Mouse (Mus musculus) right cerebral cortex, postnatal 14 days (tissue): ENCODE data around the gene Spop.
A peak's percentile ranks its signal among the peaks of the same experiment; 100 is the strongest.
"Not testable (repeated sequence)": the region's sequence is repeated elsewhere in the genome, so short reads cannot be mapped to it uniquely, and the experiment has no call there.

Source experiments
- DNase-seq: peaks from one replicate; pipeline ENCODE4 v3.0.0; 2022

Gene Spop

GRCm38 (mm10) chr11:95391743-95392142, 22.1 kb upstream of the Spop start:
- DNase-seq, result no peak

GRCm38 (mm10) chr11:95392223-95392667, 21.6 kb upstream of the Spop start:
- DNase-seq, result peak; percentile 68

DNA sequence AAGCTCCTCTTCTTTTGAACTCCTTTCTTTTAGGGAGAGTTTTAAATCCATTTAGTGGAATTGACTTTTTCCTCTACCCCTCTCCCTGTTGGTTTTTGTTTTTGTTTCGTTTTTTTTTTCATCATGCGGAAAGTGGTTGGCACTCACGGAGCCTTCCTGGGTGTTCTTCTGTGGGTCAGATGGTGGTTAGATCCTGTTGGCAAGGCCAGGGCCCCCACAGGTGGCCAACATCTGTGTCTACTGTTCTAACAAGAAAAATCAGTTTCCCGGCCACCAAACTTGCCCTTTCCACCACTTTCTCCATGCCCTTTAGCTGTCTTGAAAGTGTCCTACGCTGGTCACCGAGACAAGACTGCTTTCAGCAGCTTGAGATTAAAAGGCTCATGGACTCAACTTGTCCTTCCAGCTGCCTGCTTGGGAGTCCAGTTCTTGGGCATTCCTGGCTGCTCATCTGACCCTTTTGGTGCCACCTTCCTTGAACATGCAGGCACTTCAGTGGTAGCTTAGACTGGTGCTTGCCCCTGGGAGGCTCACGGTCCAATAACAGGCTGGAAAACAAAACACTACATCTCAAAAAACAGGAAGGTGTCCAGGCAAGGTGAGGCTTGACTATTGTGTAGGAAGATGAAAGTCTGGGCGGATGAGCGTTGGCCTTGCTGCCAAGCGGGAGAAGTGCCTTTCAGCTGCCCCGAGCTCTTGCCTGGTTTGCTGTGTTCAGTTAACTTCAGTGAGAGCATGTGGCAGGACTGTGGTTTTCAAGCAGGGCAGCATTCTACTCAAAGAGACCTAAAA, 21.0 kb upstream of the Spop start:
- DNase-seq, result no peak

GRCm38 (mm10) chr11:95393500-95393816, 20.4 kb upstream of the Spop start:
- no peak for DNase-seq

DNA sequence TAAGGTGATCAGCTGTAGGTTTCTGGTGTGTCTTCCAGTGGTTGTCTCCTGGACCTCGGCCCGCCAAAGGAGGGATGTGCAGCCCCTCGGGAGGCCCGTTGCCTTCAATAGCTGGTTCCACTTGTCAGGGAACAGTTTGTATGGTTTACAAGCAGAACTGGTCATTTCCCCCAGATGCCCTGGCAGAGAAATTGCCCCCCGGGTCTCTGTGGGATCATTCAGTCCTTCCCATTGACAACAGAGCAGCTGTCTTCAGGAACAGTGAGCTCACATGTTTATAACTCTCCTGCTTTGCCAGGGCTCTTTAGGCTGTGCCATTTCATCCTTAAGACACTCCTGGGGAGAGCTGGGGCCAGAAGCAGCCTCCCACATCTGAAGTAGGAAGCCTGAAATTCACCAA, 19.8 kb upstream of the Spop start:
- DNase-seq, result no peak

- no peak for DNase-seq
Measured at GRCm38 (mm10) chr11:95396548-95396947, 17.3 kb upstream of the Spop start.

DNA sequence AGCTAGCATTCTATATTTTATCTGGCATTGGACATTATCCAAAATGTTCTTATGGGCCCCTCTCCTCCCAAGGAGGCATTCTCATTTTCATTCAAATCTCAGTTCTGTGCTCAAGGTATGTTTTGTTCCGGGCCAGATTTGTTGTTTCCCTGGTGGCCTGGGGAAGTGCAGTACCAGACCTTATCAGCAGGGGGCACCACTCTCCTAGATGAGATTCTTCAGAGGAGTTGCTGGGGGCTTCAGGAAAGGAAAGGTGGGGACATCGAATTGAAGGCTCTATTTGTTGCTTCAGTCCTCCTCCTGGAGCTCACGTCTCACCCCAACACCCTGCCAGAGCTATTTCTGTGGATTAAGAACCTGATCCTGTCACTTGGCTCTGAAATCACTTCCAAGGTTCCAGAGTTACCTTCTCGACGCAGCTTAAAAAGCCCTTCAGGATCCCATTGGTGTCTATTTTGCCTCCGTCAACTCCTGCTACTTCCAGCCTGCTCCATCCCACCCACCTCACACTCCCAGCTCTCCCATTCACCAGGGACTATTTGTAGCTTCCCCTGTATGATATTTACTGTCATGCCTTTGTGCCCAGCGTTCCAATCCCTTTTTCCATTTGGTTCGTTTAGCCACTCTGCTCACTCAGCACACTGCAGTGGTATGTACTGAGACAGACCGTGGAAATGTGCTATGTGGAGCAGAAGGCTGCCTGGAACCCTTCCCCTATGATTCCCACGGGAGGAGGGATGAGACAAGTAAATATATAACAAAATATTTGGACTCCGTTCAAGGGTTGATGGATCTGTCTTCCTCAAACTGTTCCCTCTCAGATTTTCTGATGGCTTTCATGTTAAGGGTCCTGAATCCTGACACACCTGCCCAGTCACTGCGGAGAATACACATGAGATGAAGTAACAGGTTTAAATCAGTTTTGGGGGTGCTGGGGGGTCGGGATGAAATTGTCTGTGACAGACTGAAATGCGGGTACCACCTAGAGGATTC, 15.7 kb upstream of the Spop start:
- peak; percentile 84 for DNase-seq

- DNase-seq, result no peak
Measured at GRCm38 (mm10) chr11:95399520-95400020, 14.3 kb upstream of the Spop start.

DNA sequence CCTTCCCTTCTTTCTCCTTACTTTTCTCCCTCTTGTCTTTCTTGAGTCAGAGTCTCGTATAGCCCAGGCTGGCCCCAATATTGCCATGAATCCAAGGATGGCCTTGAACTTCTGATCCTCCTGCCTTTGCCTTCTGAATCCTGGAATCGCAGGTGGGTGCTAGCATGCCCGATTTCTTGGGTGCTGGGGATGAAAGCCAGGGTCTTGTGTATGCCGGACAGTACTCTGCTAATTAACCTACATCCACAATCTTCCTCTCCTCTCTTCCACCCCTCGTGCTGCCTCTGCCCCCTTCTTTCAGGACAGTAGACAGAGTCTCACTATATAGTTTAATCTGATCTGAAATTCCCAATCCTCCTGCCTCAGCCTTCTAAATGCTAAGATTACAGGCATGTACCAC, 12.3 kb upstream of the Spop start:
- DNase-seq, result no peak

GRCm38 (mm10) chr11:95402196-95402595, 11.7 kb upstream of the Spop start:
- no peak for DNase-seq

GRCm38 (mm10) chr11:95402658-95403101, 11.2 kb upstream of the Spop start:
- DNase-seq, result no peak

- no peak for DNase-seq
Measured at GRCm38 (mm10) chr11:95403382-95404340, 10.2 kb upstream of the Spop start.

- no peak for DNase-seq
Measured at GRCm38 (mm10) chr11:95405771-95406170, 8.1 kb upstream of the Spop start.

DNA sequence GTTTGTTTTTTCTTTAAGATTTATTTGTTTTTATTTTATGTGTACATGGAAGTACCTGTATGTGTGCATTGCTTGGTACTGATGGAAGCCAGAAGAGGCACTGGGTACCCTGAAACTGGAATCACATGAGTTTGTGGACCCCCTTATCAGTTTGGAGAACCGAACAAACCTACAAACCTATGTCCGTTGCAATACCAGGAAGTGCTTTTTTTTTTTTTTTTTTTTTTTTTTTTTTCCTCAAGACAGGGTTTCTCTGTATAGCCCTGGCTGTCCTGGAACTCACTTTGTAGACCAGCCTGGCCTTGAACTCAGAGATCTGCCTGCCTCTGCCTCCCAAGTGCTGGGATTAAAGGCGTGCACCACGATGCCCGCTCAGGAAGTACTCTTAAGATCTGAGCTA, 7.5 kb upstream of the Spop start:
- not testable (repeated sequence) for DNase-seq

GRCm38 (mm10) chr11:95409450-95410112, 4.3 kb upstream of the Spop start:
- DNase-seq, result no peak

DNA sequence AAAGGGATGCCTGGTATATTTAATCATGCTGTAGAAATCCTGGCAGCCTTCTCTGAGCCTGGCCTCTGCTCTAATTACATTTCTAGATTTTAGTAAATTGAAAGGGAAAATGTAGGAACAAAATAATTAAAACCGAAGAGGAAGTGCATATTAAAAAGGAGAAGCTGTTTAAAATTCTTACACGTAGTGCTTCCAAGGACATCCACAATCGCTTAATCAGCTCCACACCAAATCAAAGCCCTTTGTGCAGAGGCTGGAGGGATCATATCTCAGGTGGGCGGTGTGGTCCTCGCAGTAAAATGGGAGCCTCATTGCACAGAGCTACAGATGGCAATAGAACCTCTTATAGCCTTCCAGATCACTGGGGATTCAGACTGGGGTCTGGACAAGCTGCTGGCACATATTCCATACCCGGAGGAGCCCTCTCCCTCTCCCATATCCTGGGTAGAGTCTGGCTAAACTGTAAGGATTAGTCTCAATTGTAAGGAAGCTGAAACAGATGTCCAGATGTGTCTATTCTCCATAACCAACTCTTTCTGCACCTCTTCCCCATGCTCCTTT, 2.3 kb upstream of the Spop start:
- DNase-seq, result no peak

DNA sequence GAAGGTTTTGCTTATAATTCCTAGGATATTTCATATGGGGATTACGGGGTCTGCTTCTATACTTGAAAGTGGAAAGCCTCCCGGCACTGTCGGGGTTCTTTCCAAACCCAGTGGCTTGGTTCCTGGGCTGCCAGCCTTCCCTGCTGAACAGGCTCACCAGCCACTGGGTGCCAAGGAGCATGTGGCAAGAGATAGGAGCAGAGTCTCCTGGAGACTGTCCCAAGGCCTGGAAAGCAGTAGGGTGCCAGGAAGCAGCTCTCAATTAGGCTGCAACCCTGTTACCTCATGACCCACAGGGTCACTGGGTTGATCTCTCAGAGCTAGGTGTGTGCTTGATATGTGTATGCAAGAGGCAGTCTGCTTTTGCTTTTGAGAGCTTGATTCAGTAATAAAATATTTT, 1.3 kb upstream of the Spop start:
- DNase-seq, result no peak

- peak; percentile 97 for DNase-seq
Measured at GRCm38 (mm10) chr11:95414536-95415161, 769 bp downstream of the Spop start.

DNA sequence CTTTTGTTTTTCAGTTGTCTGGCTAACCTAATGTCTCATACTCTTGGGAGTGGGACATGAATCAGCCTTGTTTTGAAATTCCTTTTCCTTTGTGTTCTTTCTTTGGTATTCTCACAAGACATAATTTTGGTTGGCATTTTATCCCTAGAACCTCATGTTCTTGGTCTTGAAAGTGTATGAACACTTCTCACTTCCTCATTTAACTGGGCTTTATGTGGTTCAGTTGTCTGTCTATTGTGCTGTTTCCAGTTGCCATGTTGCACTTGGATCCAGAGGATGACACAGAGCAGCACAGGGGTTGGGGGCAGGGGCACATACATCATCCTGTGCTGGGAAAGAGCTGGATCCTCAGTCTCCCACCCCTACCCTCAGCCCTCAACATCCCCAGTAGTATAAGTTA, 2.1 kb downstream of the Spop start:
- DNase-seq, result no peak

DNA sequence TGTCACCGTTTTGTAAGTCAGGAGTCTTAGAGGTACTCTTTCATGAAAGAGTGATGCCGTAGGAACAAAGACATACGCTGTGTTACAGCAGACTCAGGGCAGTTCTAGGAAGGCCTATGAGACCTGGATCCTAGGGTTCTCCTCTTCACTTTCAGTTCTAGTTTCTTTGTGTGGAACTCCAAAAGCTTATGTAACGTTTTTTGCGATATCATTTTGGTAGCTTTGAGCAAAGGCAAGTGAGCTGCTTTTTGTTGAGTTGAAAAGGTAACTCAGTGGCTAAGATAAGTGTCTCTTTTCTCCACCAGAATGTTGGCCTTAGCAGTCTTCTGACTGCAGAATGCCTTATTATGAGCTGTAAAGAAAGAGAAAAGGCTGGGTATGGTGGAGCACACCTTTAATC, 3.5 kb downstream of the Spop start:
- DNase-seq, result no peak

DNA sequence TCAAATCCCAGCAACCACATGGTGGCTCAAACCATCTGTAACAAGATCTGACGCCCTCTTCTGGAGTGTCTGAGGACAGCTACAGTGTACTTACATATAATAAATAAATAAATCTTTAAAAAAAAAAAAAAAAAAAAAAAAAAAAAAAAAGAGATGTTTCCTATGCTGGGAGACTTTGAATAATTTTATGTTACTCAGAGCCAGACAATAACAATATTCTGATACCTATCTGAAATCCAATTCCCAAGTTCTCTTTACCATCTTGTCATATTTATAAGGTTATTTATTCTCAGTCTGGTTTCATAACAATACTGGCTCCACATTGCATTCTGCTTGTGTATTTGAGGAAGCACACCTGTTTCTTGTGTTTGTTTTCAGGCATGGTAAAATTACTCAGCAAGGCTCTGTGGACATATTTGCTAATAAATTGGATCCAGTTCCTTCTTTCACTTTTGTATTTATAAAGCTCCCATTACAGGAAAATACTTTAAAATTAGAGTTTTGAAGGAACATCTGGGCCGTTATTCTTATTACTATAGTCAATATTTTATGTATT, 7.1 kb downstream of the Spop start:
- no peak for DNase-seq
